ENCODE assay signal across 12 mouse cellular contexts in the genomic region with DNA sequence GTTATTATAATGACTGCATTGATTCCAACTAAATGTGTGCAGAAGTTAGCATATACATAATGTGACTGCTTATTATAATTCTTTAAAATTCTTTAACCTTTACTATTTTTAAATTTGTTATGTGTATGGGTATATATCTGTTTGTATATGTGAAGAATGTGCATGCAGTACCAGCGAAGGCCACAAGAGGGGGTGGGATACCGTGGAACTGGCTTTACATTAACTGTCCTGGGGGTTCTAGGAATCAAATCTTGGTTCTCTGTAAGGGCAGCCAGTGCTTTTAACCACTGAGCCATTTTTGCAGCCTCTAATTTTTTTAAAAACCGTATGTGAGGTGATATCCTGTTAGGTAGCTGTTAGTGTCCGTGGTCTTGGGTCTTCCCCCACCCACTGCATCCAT. TPM values are rescaled to one million over a fixed set of nuclear protein-coding genes. Genes with fewer than 3 reads are reported as not detected.
DNase-seq lines count a peak whose midpoint lies in the region; ATAC-seq lines count a peak whose summit lies in the region.
"Had no signal": no experiment of that assay in that cellular context is flagged by ENCODE, and none has a peak within 500 bp of the region (broad histone marks: within the 10 kb centered on the region; RNA-seq: fewer than 3 reads in every experiment).

No protein-coding gene starts in this region.

- peak; percentile 67 for DNase-seq in right cerebral cortex, postnatal 4 days
- DNase-seq in right cerebral cortex, adult 2 months (ENCODE audit: low spot score in 2 of 2): no peak
- DNase-seq in embryonic facial prominence, embryonic 10.5 days (ENCODE audit: low spot score): peak; percentile 39
- peak; percentile 35 for DNase-seq in testis, postnatal 14 days (ENCODE audit: low spot score)
- DNase-seq: adrenal gland, postnatal 36 days; lung, postnatal 36 days had no signal

- 71% methylated on average over 4 of the region's 4 CpGs for WGBS in hindbrain, embryonic 12.5 days
- 68% methylated on average over 4 of the region's 4 CpGs for WGBS in hindbrain, embryonic 16.5 days
- 65% methylated on average over 4 of the region's 4 CpGs for WGBS in embryonic facial prominence, embryonic 10.5 days
- 74% methylated on average over 4 of the region's 4 CpGs for WGBS in forebrain, embryonic 16.5 days

- H3K4me2 ChIP-seq in hindbrain, embryonic 12.5 days (replicated peaks): no peak overlapping the region
- no peak overlapping the region for H3K4me2 ChIP-seq in hindbrain, embryonic 16.5 days (ENCODE audit: low read length)
- H3K4me2 ChIP-seq in forebrain, embryonic 16.5 days (ENCODE audit: low read length): no peak overlapping the region
- H3K4me2 ChIP-seq: embryonic facial prominence, embryonic 13.5 days; kidney, embryonic 15.5 days; neural tube, embryonic 12.5 days had no signal

- peak overlapping the region; percentile 12; the same call in 1 of the 2 replicates for H3K27ac ChIP-seq in hindbrain, embryonic 12.5 days
- no peak overlapping the region for H3K27ac ChIP-seq in hindbrain, embryonic 16.5 days (ENCODE audit: low read depth, low read length)
- no peak overlapping the region for H3K27ac ChIP-seq in embryonic facial prominence, embryonic 10.5 days (replicated peaks)
- H3K27ac ChIP-seq in forebrain, embryonic 16.5 days (ENCODE audit: low read length): no peak overlapping the region
- H3K27ac ChIP-seq: embryonic facial prominence, embryonic 13.5 days; kidney, embryonic 15.5 days; neural tube, embryonic 12.5 days had no signal

- ATAC-seq in hindbrain, embryonic 12.5 days (ENCODE audit: low FRiP score): no peak
- no peak for ATAC-seq in hindbrain, embryonic 16.5 days
- no peak for ATAC-seq in forebrain, embryonic 16.5 days

- no peaks in the 10 kb centered on the region for H3K9me3 ChIP-seq in hindbrain, embryonic 12.5 days (replicated peaks)
- no peaks in the 10 kb centered on the region for H3K9me3 ChIP-seq in hindbrain, embryonic 16.5 days (ENCODE audit: control insufficient read depth, low read length)
- H3K9me3 ChIP-seq in embryonic facial prominence, embryonic 10.5 days: no peaks in the 10 kb centered on the region
- no peaks in the 10 kb centered on the region for H3K9me3 ChIP-seq in forebrain, embryonic 16.5 days (ENCODE audit: control insufficient read depth, low read length)
- H3K9me3 ChIP-seq: embryonic facial prominence, embryonic 13.5 days; neural tube, embryonic 12.5 days had no signal

- no peaks in the 10 kb centered on the region for H3K36me3 ChIP-seq in hindbrain, embryonic 12.5 days
- no peaks in the 10 kb centered on the region for H3K36me3 ChIP-seq in hindbrain, embryonic 16.5 days (ENCODE audit: control insufficient read depth, insufficient read depth, low read length)
- H3K36me3 ChIP-seq in embryonic facial prominence, embryonic 10.5 days (replicated peaks): no peaks in the 10 kb centered on the region
- H3K36me3 ChIP-seq in forebrain, embryonic 16.5 days (ENCODE audit: control insufficient read depth, insufficient read depth): no peaks in the 10 kb centered on the region
- H3K36me3 ChIP-seq: embryonic facial prominence, embryonic 13.5 days; kidney, embryonic 15.5 days; neural tube, embryonic 12.5 days had no signal

- H3K27me3 ChIP-seq in hindbrain, embryonic 12.5 days: no peaks in the 10 kb centered on the region
- H3K27me3 ChIP-seq in hindbrain, embryonic 16.5 days (replicated peaks; ENCODE audit: control insufficient read depth, insufficient read depth, low read length): no peaks in the 10 kb centered on the region
- peaks cover 15% of the 10 kb centered on the region for H3K27me3 ChIP-seq in embryonic facial prominence, embryonic 10.5 days (replicated peaks; ENCODE audit: low read depth, poor library complexity, severe bottlenecking)
- peaks cover 4% of the 10 kb centered on the region for H3K27me3 ChIP-seq in forebrain, embryonic 16.5 days (replicated peaks; ENCODE audit: control insufficient read depth, insufficient read depth, low read length)
- H3K27me3 ChIP-seq: neural tube, embryonic 12.5 days had no signal

- no peak overlapping the region for H3K4me3 ChIP-seq in hindbrain, embryonic 12.5 days
- no peak overlapping the region for H3K4me3 ChIP-seq in hindbrain, embryonic 16.5 days (ENCODE audit: low read length)
- H3K4me3 ChIP-seq in embryonic facial prominence, embryonic 10.5 days: no peak overlapping the region
- no peak overlapping the region for H3K4me3 ChIP-seq in forebrain, embryonic 16.5 days (replicated peaks; ENCODE audit: low read length)
- H3K4me3 ChIP-seq: embryonic facial prominence, embryonic 13.5 days; kidney, embryonic 15.5 days; neural tube, embryonic 12.5 days had no signal

- H3K9ac ChIP-seq in hindbrain, embryonic 12.5 days: no peak overlapping the region
- H3K9ac ChIP-seq in hindbrain, embryonic 16.5 days (ENCODE audit: low read depth, low read length): no peak overlapping the region
- no peak overlapping the region for H3K9ac ChIP-seq in forebrain, embryonic 16.5 days (replicated peaks; ENCODE audit: low read depth, low read length)
- H3K9ac ChIP-seq: embryonic facial prominence, embryonic 13.5 days; kidney, embryonic 15.5 days; neural tube, embryonic 12.5 days had no signal

- H3K4me1 ChIP-seq in hindbrain, embryonic 12.5 days: peaks cover 47% of the 10 kb centered on the region
- H3K4me1 ChIP-seq in hindbrain, embryonic 16.5 days (ENCODE audit: control insufficient read depth, insufficient read depth, low read depth, low read length): peaks cover 17% of the 10 kb centered on the region
- H3K4me1 ChIP-seq in embryonic facial prominence, embryonic 10.5 days: peaks cover 52% of the 10 kb centered on the region
- H3K4me1 ChIP-seq in forebrain, embryonic 16.5 days (replicated peaks; ENCODE audit: control insufficient read depth, insufficient read depth, low read length): peaks cover 26% of the 10 kb centered on the region

RNA-seq across cellular contexts. Expression of a gene that starts 5.1 kb away (rescaled TPM):
- 269 TPM in 2 replicates for polyA plus RNA-seq in hindbrain, embryonic 12.5 days (2016; fragmentation: Nextera tagmentation; extraction: Ambion mirVana)
- 177 and 182 TPM in 2 replicates for polyA plus RNA-seq in hindbrain, embryonic 16.5 days (2015; fragmentation: Nextera tagmentation; extraction: Ambion mirVana)
- 63.8 and 64.4 TPM in 2 replicates for polyA plus RNA-seq in embryonic facial prominence, embryonic 10.5 days (2016; fragmentation: Nextera tagmentation; extraction: Ambion mirVana)
- polyA plus RNA-seq in forebrain, embryonic 16.5 days (2015; fragmentation: Nextera tagmentation; extraction: Ambion mirVana): 103 and 122 TPM in 2 replicates

Comparison
In these comparisons a context has a peak if more than half of its experiments do, and no peak if none do; other contexts are left out.
1. DNase-seq: peak in right cerebral cortex, postnatal 4 days (single experiment), embryonic facial prominence, embryonic 10.5 days (single experiment) and testis, postnatal 14 days (single experiment); none in right cerebral cortex, adult 2 months (0 of 2).